25 mouse cellular contexts compared by ENCODE assay signal in the genomic region with DNA sequence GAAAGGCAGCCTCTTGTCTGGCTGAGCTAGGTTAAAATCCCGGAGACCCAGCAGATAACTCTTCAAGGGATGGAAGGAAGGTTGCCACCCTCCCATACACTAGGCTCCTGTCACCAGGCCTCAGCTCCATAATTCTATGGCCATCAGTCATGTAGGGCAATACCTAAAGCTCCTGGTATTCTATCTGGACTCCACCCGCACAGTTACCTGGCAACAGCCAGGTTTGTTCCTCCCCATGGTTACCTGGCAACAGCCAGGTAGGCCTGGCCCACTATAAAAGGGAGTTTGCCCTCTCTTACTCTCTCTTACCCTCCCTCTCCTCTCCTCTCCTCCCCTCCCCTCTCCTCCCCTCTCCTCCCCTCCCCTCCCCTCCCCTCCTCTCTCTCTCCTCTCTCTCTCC.
"Had no signal": no experiment of that assay in that cellular context is flagged by ENCODE, and none has a peak within 500 bp of the region (broad histone marks: within the 10 kb centered on the region; RNA-seq: fewer than 3 reads in every experiment).

No protein-coding gene starts in this region.

- H3K9ac ChIP-seq: heart, embryonic 13.5 days; heart, embryonic 15.5 days; hindbrain, embryonic 12.5 days; hindbrain, embryonic 14.5 days; intestine, embryonic 15.5 days; limb, embryonic 13.5 days; limb, embryonic 15.5 days; liver, embryonic 12.5 days had no signal

- ATAC-seq: hindbrain, embryonic 16.5 days; inflammation-experienced regulatory T-cells, adult 6 months; intestine, embryonic 15.5 days; intestine, postnatal 0 days; liver, embryonic 12.5 days had no signal

- H3K4me3 ChIP-seq: heart, embryonic 13.5 days; heart, embryonic 15.5 days; hindbrain, embryonic 12.5 days; intestine, embryonic 15.5 days; limb, embryonic 13.5 days; limb, embryonic 15.5 days; liver, embryonic 12.5 days had no signal

- H3K36me3 ChIP-seq: heart, embryonic 13.5 days; heart, embryonic 15.5 days; hindbrain, embryonic 12.5 days; intestine, embryonic 15.5 days; limb, embryonic 13.5 days; limb, embryonic 15.5 days; liver, embryonic 12.5 days had no signal

- H3K27ac ChIP-seq: heart, embryonic 13.5 days; heart, embryonic 15.5 days; hindbrain, embryonic 12.5 days; hindbrain, embryonic 14.5 days; intestine, embryonic 15.5 days; limb, embryonic 13.5 days; limb, embryonic 15.5 days; liver, embryonic 12.5 days had no signal

- H3K4me1 ChIP-seq: heart, embryonic 13.5 days; heart, embryonic 15.5 days; hindbrain, embryonic 12.5 days; intestine, embryonic 15.5 days; limb, embryonic 13.5 days; limb, embryonic 15.5 days; liver, embryonic 12.5 days had no signal

- DNase-seq: gastrocnemius, postnatal 14 days; gastrocnemius, postnatal 36 days; heart, adult 18-20 months; heart, postnatal 14 days; heart, postnatal 36 days; kidney, adult 18-20 months; kidney, adult 8-10 months; kidney, postnatal 10 days; kidney, postnatal 25 days; kidney, postnatal 4 days; layer of hippocampus, adult 9-11 months; layer of hippocampus, postnatal 36 days; left cerebral cortex, postnatal 4 days had no signal

- H3K9me3 ChIP-seq: heart, embryonic 13.5 days; heart, embryonic 15.5 days; hindbrain, embryonic 12.5 days; intestine, embryonic 15.5 days; limb, embryonic 13.5 days; limb, embryonic 15.5 days; liver, embryonic 12.5 days had no signal

- H3K27me3 ChIP-seq: heart, embryonic 13.5 days; heart, embryonic 15.5 days; hindbrain, embryonic 12.5 days; intestine, embryonic 15.5 days; limb, embryonic 13.5 days; limb, embryonic 15.5 days; liver, embryonic 12.5 days had no signal

- H3K4me2 ChIP-seq: heart, embryonic 11.5 days; heart, embryonic 13.5 days; heart, embryonic 15.5 days; hindbrain, embryonic 12.5 days; hindbrain, embryonic 14.5 days; intestine, embryonic 15.5 days; limb, embryonic 13.5 days; limb, embryonic 15.5 days; liver, embryonic 12.5 days had no signal
